Mouse (Mus musculus) frontal cortex, postnatal 10 days (tissue): ENCODE measurements around the gene Yy1.

Experiments used
- DNase-seq, 2 experiments: peaks; one replicate each; pipeline ENCODE4 v3.0.0; 2022; ENCODE audit warnings: low spot score in 2 of 2, mixed read lengths in 1 of 2

Yy1 gene

DNA sequence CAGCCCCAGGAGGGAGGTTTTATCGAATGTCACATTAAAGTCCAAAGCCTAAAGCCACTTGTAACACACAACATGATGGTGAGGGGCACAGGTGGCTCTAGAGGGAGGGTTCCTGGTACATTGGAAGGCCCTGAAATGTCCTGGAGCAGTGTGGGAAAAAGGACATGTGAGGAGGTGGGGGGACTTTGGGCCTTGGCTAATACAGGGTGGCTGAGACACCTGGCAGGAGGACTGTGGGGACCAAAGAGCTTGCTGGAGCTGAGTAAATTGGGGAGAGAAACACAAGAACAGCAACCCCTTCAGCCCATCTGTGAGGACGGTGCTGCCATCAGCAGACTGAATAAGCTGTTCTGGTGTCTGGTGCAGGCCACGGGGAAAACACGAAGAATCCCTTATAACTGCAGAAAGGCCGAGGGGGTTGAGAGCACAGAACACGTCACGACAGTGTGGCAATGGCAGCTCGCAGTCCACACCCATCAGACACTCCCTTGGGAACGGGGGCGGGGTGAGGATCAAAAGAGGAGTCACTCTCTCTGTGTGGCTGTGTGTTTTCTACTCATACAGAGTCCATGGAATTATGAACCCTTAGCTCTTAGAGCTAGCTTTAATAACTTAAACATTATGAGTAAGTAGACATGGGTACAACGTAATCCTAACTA, 24.4 kb upstream of the Yy1 start:
- DNase-seq: no peak

GRCm38 (mm10) chr12:108780108-108780877, 12.5 kb upstream of the Yy1 start:
- no peak for DNase-seq

GRCm38 (mm10) chr12:108785161-108785560, 7.6 kb upstream of the Yy1 start:
- DNase-seq: no peak

DNA sequence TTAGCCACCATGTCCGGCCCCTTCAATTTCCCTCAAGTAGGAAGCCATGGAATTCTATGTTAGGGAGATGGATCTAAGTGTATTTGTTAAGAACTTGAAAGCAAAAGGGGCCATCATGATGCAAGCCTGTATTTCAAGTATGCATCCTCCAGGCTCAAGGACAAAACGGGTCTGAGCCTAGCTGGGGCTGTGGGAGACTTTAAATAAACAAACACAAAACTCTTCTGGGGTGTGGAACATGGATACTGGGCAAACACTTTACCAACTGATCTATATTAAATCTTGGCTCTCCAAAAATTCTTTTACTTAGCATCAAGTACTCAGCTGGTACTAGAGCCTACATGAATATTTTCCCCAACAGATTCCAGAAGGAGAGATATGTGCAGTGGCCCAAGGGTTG, 5.4 kb upstream of the Yy1 start:
- no peak for DNase-seq

- peak; percentile 80 for DNase-seq
Measured at GRCm38 (mm10) chr12:108792152-108792545, 624 bp upstream of the Yy1 start.

DNA sequence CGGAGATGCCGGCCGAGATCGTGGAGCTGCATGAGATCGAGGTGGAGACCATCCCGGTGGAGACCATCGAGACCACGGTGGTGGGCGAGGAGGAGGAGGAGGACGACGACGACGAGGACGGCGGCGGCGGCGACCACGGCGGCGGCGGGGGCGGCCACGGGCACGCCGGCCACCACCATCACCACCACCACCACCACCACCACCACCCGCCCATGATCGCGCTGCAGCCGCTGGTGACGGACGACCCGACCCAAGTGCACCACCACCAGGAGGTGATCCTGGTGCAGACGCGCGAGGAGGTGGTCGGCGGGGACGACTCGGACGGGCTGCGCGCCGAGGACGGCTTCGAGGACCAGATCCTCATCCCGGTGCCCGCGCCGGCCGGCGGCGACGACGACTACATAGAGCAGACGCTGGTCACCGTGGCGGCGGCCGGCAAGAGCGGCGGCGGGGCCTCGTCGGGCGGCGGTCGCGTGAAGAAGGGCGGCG, 724 bp downstream of the Yy1 start:
- peak; percentile 44 to 54 for DNase-seq

DNA sequence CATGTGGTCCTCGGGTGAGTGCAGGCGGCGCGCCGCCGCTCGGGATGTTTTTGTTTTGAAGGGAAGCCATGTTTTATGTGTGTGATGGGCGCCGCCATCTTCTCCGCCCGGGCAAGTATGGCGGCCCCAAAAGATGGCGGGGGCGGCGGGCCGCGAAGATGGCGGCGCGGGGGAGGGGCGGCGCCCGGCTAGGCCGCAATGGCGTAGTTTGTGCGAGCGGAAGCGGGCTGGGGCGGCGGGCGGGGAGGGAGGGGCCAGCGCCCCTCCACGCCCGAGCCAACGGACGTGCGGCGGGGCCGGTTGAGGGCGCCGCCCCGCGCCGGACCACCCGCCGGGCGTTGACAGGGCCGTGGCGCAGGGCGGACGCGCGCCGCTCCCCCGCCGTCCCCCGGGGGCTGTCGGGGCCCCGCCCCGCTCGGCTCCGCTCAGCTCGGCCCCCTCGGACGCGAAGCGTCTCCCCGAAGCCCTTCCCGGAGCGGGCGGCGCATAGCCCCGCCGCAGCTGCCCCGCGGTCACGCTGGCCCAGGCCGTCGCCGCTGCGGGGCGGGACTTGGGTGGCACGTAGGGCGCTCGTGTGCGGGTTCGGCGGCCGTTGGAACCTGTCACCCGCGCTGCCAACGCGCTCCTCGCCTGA, 1.4 kb downstream of the Yy1 start:
- peak; percentile 57 to 76 for DNase-seq

- DNase-seq: no peak
Measured at GRCm38 (mm10) chr12:108794979-108795537, 2.3 kb downstream of the Yy1 start.

- DNase-seq: no peak
Measured at GRCm38 (mm10) chr12:108801613-108802012, 8.8 kb downstream of the Yy1 start.

- no peak for DNase-seq
Measured at GRCm38 (mm10) chr12:108804388-108804787, 11.6 kb downstream of the Yy1 start.

DNA sequence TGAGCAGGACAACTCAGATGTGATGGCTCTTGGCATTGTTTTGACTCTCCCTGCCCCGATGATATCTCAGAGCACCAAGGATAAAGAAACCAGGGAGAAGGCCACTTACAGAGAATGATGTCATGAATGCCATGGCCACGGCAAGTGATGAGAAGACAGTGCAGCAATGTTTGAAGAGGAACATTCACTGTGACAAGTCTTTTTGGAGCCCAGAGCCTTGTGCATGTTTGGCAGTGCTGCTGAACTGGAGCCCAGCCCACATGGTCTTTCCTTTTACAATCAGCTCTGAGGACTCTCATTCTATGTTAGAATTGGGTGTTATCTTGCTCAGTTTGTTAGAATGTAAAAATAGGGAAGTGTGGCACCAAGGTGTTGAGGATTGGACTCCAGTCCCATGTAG, 15.7 kb downstream of the Yy1 start:
- DNase-seq: no peak

DNA sequence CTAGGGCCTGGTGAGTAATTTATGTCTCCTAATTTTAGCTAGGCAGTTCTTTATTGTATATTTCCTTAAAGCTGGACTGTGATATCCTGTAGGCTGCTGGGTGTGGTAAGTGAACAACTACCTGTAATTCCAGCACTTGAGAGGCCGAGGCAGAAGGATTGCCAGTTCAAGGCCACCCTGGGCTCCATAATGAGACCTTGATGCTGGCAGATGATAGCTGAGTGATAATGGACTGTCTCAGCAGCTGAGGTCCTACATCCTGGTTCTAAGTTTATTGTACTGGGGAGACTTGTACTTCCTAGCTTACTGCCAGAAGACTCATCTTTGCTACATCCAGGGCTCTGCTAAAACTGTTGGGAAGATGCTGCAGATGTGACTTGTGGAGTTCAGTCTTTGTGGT, 17.0 kb downstream of the Yy1 start:
- no peak for DNase-seq

- no peak for DNase-seq
Measured at GRCm38 (mm10) chr12:108810309-108810708, 17.5 kb downstream of the Yy1 start.

DNA sequence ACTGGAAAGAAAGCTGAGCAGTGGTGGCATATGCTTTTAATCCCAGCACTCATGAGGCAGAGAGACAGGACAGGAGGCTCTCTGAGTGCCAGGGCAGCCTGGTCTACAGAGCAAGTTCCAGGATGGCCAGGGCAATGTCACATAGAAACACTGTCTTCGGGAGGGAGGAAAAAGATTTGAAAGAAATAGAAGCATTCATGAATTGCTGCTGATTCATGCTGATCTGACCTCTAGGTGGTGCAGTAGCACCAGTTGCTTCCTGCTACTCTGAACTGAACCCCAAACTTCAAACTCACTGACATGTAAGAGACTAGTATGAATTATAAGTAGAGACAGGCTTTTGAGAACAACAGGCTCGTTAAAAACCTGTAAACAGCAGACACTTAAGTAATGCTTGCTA, 18.4 kb downstream of the Yy1 start:
- no peak for DNase-seq

- no peak for DNase-seq
Measured at GRCm38 (mm10) chr12:108812463-108812862, 19.7 kb downstream of the Yy1 start.

GRCm38 (mm10) chr12:108814470-108814869, 21.7 kb downstream of the Yy1 start:
- DNase-seq: no peak

- no peak for DNase-seq
Measured at GRCm38 (mm10) chr12:108816569-108816968, 23.8 kb downstream of the Yy1 start.

DNA sequence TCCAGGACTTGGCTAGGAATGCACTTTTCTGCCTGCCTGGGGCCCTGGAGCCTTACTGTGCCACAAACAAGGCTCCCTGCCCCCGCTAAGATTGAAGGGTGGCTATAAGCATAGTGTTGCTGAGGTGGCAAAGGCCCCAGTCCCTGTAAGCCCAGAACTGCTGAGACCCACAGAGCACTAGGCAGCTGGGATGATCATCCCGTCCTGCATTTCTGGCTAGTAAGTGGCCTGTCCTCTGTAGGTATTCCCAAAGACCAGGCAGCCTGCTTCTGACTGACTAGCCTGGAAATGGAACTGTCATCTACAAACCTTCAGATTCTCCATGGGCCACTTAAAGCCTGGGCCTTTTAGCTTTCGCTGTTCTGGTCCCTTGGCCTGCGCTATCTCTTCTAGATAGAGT, 27.7 kb downstream of the Yy1 start:
- DNase-seq: no peak

DNA sequence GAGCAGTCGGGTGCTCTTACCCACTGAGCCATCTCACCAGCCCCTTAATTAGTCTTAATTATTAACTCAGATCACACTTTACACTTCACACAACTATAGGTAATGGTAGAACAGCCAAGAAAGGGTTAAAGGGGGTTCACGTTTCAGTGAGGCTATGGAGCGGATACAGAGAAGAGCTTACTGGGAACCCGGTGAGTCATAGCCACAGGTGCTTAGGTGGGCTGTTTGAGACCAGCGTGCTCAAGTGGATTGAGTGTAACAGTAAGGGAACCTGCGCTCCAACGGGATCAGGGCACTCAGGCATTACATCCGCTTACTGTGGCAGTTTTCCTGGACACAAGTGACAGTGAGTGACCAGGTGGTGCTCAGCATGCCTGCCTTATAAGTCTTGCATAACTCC, 30.3 kb downstream of the Yy1 start:
- DNase-seq: no peak

DNA sequence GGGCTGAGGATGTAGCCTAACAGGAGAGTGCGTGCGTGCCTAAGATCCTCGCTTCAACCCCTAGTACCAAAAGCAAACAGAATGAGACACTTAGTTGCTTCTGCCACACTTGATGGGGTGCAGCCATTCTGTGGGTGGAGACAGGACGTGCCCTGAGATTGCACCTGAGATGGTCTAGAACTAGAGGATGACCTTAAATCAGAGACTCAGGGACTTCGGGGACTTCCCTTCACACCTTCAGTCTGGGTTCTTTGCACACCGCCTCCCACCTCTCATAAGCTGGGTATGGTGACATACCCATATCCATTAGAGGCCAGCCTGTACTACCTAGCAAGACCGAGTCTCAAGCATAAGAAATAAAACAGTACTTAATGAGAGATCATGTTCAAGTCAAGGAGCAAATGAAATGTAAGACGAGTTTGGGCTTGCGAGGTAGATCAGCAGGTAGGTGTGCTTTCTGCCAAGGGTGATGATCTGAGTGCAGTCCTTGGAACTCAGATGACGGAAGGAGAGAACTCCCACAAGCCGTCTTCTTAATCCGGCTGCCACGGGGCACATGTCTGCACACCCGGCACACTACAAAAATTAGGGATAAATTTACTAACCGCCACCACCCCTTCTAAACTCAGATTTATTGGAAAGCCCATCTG, 31.6 kb downstream of the Yy1 start:
- DNase-seq: peak in 1 of 2 experiments; percentile 3

- peak in 1 of 2 experiments; percentile 5 for DNase-seq
Measured at GRCm38 (mm10) chr12:108825561-108826224, 32.9 kb downstream of the Yy1 start.
